Mouse (Mus musculus) testis, adult 2 months (tissue): ENCODE measurements around the gene Gm136.

Experiments used
- CTCF ChIP-seq: fragments of 200-500 bp; IDR thresholded peaks from 2 replicates; pipeline ENCODE4 v1.5.1; 2012; ENCODE audit warnings: low read depth, mild to moderate bottlenecking, inconsistent platforms, low read length, moderate library complexity; ENCODE audit not compliant: control insufficient read depth, insufficient read depth, insufficient replicate concordance
- POLR2A ChIP-seq: fragments of 200-500 bp; IDR thresholded peaks from 2 replicates; pipeline ENCODE4 v1.6.1; 2012; ENCODE audit warnings: low read depth, mild to moderate bottlenecking, inconsistent platforms, low read length, moderate library complexity; ENCODE audit not compliant: control insufficient read depth

DNA sequence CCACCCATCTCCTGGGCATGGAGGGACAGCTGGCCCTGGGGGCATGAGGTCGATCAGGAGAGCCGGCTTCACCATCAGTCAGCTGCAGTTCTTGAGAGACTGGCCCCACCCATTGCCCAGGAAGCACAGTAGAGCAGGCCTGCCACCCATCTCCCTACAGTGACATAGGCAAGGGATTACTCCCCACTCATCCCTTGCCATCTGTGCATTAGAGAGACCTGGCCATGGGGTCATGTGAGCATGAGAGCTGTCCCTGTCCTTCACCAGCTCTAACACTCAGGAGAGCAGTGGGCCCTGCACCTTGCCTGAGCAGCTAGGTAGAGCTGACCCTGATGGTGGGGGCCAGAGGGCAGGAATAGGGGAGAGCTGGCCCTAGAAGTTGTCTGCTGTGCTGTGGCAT lies 29.6 kb upstream of the Gm136 start:
- no peak for TF ChIP-seq CTCF
- TF ChIP-seq POLR2A = no peak
